Mouse (Mus musculus) small intestine, adult 2 months (tissue): Measurements from ENCODE around the gene CN725425.

Source experiments
- CTCF ChIP-seq: fragments of 200-500 bp; IDR thresholded peaks from 2 replicates; pipeline ENCODE4 v1.5.1; 2012; ENCODE audit warnings: low read depth, mild to moderate bottlenecking, control low read depth, inconsistent platforms, low read length, moderate library complexity, mixed read lengths; ENCODE audit not compliant: insufficient replicate concordance, insufficient read length; ENCODE audit errors: extremely low read depth
- POLR2A ChIP-seq: fragments of 200-500 bp; IDR thresholded peaks from 2 replicates; pipeline ENCODE4 v1.6.1; 2012; ENCODE audit warnings: low read depth, mild to moderate bottlenecking, control low read depth, inconsistent platforms, low read length, moderate library complexity

- TF ChIP-seq CTCF (no peak), POLR2A (no peak)
Measured at GRCm38 (mm10) chr15:91251544-91252408, 52.5 kb downstream of the CN725425 start.
